Mouse (Mus musculus): ENCODE data around the gene Rasal2.

GRCm38 (mm10) chr1:157433316-157433715, 20.9 kb upstream of the Rasal2 start:
- TF ChIP-seq FLI1 (IDR thresholded peaks at IDR 0.05; ENCODE audit: low read length) = no peak
- no peak for TF ChIP-seq GATA1 (IDR thresholded peaks at IDR 0.05; ENCODE audit: borderline replicate concordance, low read length)

All from megakaryocyte, embryonic 14.5 days (primary cell).